Mouse (Mus musculus) CD4-positive helper T cell, adult 2 months (primary cell): ENCODE data around the gene Lhfp.

Experiments
- DNase-seq: peaks from one replicate; pipeline ENCODE4 v3.0.0-alpha.2; 2012; ENCODE audit warnings: low read depth, missing footprints, low spot score

The Lhfp gene

GRCm38 (mm10) chr3:53040593-53041410 lies 526 bp upstream of the Lhfp start:
- no peak for DNase-seq

GRCm38 (mm10) chr3:53042240-53042567 lies 876 bp downstream of the Lhfp start:
- DNase-seq, result no peak

GRCm38 (mm10) chr3:53043206-53043780 lies 2.0 kb downstream of the Lhfp start:
- no peak for DNase-seq

GRCm38 (mm10) chr3:53044238-53044637 lies 2.9 kb downstream of the Lhfp start:
- no peak for DNase-seq

- DNase-seq, result no peak
Measured at GRCm38 (mm10) chr3:53044682-53045299, 3.5 kb downstream of the Lhfp start.

- DNase-seq, result no peak
Measured at GRCm38 (mm10) chr3:53045697-53046096, 4.4 kb downstream of the Lhfp start.

GRCm38 (mm10) chr3:53046371-53046770 lies 5.0 kb downstream of the Lhfp start:
- DNase-seq, result no peak

GRCm38 (mm10) chr3:53052385-53052784 lies 11.1 kb downstream of the Lhfp start:
- DNase-seq, result no peak

- no peak for DNase-seq
Measured at GRCm38 (mm10) chr3:53056430-53056829, 15.1 kb downstream of the Lhfp start.

- DNase-seq, result no peak
Measured at GRCm38 (mm10) chr3:53059959-53060358, 18.6 kb downstream of the Lhfp start.

- DNase-seq, result no peak
Measured at GRCm38 (mm10) chr3:53063423-53064147, 22.3 kb downstream of the Lhfp start.

- DNase-seq, result no peak
Measured at GRCm38 (mm10) chr3:53065267-53066094, 24.2 kb downstream of the Lhfp start.

- DNase-seq, result no peak
Measured at GRCm38 (mm10) chr3:53066095-53066372, 24.7 kb downstream of the Lhfp start.

GRCm38 (mm10) chr3:53068399-53068798 lies 27.1 kb downstream of the Lhfp start:
- DNase-seq, result no peak

GRCm38 (mm10) chr3:53074264-53074663 lies 32.9 kb downstream of the Lhfp start:
- DNase-seq, result no peak

GRCm38 (mm10) chr3:53074761-53075160 lies 33.4 kb downstream of the Lhfp start:
- no peak for DNase-seq

- no peak for DNase-seq
Measured at GRCm38 (mm10) chr3:53080286-53080685, 39.0 kb downstream of the Lhfp start.

- DNase-seq, result no peak
Measured at GRCm38 (mm10) chr3:53080710-53081109, 39.4 kb downstream of the Lhfp start.

GRCm38 (mm10) chr3:53083717-53084116 lies 42.4 kb downstream of the Lhfp start:
- no peak for DNase-seq

- DNase-seq, result no peak
Measured at GRCm38 (mm10) chr3:53084806-53085205, 43.5 kb downstream of the Lhfp start.

- DNase-seq, result no peak
Measured at GRCm38 (mm10) chr3:53086481-53087155, 45.3 kb downstream of the Lhfp start.
